Mouse (Mus musculus) kidney, postnatal 25 days (tissue): ENCODE data around the gene Insl5.

Experiments used
- DNase-seq, 2 experiments: peaks; one replicate each; pipeline ENCODE4 v3.0.0; 2021; ENCODE audit warnings: mixed read lengths in 2 of 2

The Insl5 gene

DNA sequence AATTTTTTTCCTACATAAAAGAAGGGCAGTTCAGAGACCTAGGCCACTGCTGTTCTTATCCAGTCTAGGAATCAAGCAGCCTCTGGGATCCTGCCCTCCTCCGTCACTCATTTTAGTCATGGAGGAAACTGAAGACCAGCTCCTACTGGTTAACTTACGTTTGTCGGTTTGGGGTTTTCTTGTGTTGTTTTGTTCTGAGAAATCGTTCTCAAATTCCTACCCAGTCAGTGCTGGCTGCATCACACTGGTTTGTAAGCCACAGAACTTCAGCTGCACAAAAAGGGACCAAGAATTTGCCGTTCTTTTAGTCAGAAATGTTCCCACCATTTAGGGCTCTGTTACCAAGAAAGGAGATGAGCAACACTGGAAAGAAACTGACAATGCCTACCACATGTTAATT lies 37.3 kb downstream of the Insl5 start:
- no peak for DNase-seq

DNA sequence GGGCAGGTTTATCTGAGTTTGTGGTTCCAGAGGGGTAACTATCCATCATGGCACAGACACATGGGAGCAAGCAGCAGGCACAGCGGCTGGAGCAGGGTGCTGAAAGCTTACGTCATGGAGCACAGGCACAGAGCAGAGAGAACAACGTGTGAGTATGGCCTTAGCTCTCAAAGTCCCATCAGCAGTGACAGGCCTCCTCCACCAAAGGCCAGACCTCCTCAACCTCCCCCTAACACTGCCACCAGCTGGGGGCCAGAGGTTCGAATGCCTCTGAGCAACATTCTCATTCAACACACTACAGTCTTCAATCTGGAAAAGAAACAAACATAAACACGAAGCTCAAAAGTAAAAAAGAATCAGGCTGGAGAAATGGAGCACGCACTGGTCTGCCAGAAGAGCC lies 38.1 kb downstream of the Insl5 start:
- no peak for DNase-seq

DNA sequence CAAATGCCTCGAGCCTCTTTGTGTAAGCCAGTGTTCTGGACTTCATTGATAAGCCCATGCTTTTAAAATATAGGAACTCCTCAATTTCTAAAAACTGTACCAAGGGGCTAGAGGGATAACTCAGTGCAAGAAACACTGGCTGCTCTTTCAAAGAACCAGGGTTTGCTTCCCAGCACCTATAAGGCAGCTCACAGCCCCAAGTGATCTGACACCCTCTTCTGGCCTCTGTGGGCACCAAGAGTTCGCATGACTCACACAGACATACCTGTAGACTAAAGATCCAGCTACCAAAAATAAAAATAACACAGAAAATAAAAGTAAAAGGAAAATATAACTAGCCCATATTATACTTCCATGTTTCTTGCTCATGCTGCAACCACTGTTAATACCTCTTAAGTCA lies 38.9 kb downstream of the Insl5 start:
- DNase-seq, result no peak

DNA sequence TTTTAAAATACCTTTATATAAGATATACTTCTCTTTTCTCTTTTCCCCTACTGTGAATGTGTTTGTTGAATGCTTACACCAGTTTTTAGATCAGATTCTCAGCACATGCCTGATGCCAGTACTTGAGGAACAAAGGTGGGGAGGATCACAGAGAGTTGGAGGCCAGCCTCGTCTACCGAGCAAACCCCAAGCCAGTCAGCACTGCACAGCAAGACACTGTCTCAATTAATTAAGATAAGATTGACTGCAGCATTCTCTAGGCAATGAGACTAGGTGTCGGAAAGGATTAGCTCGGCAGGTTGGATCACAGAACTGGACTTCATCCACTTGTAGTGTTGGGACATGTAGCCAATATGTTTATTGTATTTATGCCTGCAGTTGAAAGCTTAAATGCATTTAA lies 39.3 kb downstream of the Insl5 start:
- DNase-seq, result no peak

DNA sequence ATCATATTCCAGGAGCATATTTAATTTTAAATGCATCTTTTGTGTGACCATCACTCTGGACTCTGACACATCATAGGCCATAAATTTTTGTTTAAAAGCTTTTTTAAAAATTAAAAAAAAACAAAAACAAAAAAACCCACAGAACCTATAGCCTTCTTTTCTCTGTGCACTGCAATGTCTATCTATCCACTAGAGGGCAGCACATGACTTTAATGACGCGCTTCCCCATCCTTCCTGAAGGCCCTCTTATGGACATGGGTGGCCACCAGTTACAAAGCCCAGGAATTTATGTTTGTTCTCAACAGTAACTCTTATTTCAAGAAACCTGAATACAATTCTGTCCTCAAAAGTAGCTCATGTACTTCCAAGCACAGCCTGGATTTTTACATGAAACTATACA lies 39.7 kb downstream of the Insl5 start:
- peak; percentile 46 to 70 for DNase-seq

DNA sequence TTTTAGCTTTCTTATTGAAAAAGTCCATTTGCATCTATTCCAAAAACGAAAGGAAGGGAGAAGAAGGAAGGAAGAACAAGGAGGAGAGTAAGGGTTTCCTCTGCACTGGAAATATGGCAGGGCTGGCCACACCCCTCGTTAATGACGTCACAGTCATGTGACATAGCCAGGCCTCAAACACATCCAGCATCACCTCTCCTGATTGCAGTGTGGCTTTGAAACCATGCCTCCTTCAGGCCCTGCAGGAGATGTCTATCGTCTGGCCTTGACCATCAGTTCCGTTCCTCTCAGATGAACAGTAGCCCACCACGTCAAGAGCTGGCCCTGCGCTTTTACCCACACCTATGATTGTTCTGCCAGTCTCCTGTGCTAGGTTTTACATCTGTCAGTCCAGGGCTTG lies 40.5 kb downstream of the Insl5 start:
- DNase-seq, result no peak

DNA sequence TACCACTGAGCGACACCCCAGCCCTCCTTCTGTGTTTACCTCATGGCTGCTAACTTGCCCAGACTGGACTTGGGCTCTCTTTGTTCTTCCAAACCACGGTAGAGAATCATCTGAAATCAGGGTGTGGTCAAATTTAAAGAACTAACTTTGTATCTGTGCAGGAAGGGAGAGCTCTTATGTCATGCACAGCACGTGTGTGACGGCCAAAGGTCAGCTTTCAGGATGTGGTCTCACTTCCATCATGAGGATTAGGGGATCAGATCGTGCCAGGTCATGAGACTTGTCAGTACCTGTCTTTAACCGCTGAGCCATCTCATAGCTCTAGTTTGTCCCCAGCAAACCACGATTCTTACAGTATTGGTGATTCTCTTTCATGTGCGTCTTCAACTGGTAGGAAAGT lies 44.9 kb downstream of the Insl5 start:
- no peak for DNase-seq

DNA sequence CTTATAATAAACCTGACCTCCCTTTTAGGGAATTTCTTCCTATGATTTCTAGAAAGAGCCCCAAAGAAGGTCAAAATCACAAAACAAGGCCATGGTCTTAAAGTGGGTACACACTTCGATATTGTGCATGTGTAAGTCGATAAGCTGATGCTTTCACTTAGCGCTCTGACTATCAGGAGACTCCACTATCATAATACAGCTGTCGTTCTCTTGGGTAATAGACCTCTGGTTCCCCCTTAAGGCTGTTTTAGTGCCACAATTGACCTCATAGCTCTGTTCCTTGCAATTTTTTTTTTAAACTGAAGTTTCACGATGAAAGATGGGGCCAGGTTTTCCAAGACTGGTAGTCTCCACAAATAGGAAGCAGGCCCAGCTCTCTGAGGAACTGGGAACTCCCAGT lies 47.3 kb downstream of the Insl5 start:
- DNase-seq, result no peak

DNA sequence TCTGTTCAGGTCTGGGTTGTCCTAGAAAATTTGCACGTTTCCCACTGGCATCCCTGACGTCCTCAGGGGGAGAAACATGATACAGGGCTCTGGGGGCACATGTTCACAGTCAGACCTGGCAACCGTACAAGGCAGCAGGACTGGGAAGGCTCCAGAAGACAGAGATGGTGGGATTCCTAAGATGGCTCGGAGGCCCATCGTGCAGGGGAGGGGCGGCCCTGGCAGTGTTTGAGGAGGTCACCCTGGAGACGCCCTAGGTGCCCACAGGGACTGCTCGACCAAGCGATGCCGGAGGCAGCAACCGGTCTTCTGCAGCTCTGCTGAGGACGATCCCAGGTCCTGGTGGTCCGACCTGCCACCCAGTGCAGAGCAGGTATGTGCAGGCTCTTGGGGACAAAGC lies 48.2 kb downstream of the Insl5 start, which contains the start of gene Tctex1d1:
Tctex1d1 (plus strand) TSS at position 167 of the 400 bp plus-strand sequence.
- no peak for DNase-seq

DNA sequence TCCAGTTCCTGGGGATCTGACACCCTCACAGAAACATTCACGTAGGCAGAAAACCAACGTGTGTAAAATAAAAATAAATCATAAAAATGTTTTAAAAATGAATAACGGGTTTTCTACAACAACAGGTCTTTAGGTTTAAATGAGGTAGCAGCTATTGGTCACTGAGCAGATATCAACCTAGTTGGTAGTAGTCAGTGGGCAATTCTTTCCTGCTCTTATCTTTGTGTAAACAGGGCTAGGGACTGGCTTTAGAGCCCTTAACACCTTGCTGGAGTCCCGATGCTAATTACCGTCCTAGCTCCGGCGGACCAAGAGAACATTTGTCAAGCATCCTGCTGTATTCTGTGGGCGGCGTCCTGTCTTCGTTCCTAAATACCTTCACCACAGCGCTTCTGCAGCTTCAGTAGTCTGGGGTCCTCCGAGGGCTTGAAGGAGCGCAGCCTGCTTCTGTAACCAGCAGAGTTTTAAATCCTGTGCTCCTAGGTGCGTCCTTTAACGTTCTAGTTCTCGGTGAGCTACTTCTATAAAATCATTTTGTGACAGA lies 48.8 kb downstream of the Insl5 start:
- DNase-seq, result no peak

DNA sequence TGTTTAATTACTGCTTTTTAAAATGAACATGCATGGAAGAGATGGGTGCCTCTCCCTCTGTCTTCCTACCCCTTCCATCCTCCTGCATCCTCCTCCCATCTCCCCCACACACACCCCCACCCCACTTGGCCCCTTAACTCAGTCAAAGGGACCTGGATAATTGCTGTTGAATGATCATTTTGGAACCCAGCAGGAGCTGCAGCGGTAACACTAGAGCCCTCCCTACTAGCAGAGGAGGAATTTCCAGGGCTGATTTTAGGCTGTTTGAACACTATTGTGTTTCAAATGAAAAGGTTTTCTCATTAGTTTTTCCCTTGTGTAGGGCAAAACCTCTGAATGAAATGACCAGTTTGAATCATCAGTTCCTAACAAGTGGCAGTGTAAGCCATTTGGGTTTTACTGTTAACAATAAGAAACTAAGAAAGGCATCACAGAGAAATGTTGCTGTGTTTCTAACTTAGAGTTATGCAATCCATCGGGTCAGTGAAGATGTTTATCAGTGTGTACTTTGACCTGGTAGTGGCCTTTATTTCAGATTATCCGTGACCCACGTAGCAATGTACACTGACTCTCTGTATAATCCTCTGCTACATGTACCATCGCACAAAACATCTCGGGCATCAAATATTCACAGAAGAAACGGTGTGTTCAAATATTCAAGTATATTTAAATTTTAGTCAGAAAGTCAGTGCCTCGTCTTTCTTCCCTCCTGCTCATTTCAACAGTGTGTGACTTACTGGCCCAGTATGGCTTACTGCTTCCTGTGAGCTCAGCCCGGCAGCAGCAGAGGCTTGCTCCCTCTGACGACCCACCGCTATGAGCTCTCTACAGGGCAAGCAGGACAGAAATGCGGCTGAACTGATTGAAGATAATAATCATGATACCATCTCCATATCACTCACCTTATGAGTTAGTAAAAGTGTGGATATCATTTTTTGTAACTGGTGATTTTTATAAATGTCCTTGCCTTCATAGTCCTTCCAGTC lies 50.1 kb downstream of the Insl5 start:
- DNase-seq, result no peak

DNA sequence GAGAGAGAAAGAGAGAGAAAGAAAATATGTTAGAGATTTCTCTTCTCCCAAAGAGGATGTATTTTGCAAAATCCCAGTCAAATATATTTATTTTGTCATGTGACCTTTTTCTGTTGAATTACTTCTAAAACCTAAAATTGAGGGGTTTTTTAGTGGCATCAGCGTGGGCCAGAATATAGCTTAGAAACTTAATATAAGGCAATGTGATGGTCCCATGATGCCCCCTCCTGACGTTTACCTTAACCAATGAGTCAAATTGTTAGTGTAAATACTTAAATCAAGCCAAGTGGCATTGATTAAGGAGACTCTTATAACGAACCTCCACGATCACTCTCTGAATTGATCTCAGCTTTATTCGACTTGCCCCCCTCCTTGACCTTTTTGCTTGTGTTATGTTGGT lies 52.5 kb downstream of the Insl5 start:
- DNase-seq, result no peak

DNA sequence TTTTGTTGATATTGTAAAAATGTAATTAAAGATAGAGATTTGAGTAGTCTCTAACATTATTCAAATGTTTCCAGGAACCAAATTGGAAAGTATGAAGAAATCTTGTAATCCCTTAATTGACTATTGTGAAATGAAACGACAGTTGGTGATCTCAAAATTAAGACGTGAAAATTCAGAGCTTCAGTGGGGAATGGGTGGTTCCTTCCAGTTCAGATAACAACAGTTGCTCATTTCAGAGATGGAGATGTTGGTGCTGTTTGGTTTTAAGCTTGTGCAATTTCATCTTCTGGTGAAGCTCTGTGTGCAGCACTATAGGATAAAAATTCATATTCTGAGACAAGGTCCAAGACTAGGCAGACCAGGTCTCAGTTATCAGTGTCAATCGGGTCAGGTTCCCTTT lies 54.6 kb downstream of the Insl5 start:
- no peak for DNase-seq

DNA sequence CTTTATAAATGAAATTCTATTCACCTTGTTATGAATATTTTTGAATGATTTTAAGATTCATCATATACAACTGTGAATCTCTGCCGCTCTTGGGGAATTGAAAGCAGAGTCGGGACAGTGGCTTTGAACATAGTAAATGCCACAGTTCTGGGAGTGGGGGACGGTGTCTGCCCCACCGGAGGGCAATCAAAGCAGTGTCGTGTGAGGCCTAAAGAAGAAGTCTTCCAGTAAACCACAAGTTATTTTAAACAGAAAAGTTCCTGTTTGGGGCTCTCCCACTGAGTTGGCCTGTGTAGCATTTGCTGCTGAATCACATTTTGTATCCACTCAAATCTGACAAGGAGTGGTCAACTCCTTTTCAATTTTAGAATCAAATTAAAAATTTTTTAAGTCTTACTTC lies 55.5 kb downstream of the Insl5 start:
- no peak for DNase-seq

DNA sequence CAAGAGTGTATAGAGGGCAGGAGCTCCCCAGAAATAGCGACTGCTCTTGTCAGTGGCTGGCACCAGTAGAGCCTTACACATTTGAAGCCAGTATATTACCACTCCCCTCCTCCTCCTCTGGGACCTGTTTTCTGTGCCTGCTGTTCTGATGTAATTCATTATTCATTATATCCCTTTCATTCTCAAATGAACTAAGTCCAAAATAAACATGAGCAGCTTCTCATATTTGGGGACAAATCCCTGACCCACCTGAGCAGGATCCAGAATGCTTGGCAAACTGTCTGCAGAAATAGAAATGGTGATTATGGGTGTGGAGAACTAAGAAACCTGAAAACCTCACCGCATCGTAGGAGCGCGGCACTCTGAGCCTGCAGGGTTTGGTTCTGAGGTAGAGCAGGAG lies 57.0 kb downstream of the Insl5 start:
- DNase-seq, result no peak
